Mouse (Mus musculus): ENCODE measurements around the gene Gria4. TPM values are rescaled to one million over a fixed set of nuclear protein-coding genes. Genes with fewer than 3 reads are reported as not detected.
A peak's percentile ranks its signal among the peaks of the same experiment; 100 is the strongest.
"Not testable (repeated sequence)": the region's sequence is repeated elsewhere in the genome, so short reads cannot be mapped to it uniquely, and the experiment has no call there.

The Gria4 gene
- 0.75 and 1.3 TPM in 2 replicates for polyA plus RNA-seq (2016; fragmentation: Nextera tagmentation; extraction: Ambion mirVana)

- peak; percentile 83 for DNase-seq (ENCODE audit: low spot score)
- H3K4me1 ChIP-seq, result 0 out of 2 replicates have a peak, but pooled peaks cover 8% of the 10 kb centered on the region
- peaks cover 13% of the 10 kb centered on the region; the same call in 1 of the 2 replicates for H3K27me3 ChIP-seq (ENCODE audit: low read depth, poor library complexity, severe bottlenecking)
- peak within 1 kb of the TSS; percentile 74 for H3K27ac ChIP-seq
- WGBS, result under 1% methylated on average over 46 of the region's 46 CpGs
- H3K36me3 ChIP-seq, result no peaks in the 10 kb centered on the region
- H3K9me3 ChIP-seq (replicated peaks), result no peaks in the 10 kb centered on the region
- peak within 1 kb of the TSS; percentile 68 for H3K4me3 ChIP-seq
Measured at GRCm38 (mm10) chr9:4795544-4796288, at the start of gene Gria4. Gria4 (minus strand) TSS chr9:4796234.

DNA sequence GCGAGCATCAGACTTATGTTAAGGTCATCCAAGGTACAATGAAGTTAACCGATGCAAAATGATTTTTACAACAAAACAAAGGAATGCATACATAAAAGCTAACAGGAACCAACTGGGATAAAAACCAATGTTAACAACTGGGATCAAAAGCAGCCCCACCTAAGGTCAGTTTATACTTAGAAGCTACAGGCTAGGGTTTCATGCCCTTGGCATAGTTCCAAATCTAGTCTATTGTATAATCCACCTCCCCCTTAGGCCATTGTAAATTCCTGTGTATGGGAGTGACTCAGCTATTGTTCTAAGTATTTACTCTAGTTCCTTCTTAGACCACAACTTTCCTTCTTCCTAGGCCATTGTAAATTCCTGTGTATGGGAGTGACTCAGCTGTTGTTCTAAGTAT is 14.9 kb upstream of the Gria4 start:
- not testable (repeated sequence) for H3K27me3 ChIP-seq (ENCODE audit: low read depth, poor library complexity, severe bottlenecking); H3K27ac ChIP-seq; H3K4me1 ChIP-seq; H3K4me3 ChIP-seq; H3K9me3 ChIP-seq (replicated peaks); DNase-seq (ENCODE audit: low spot score); H3K36me3 ChIP-seq
- WGBS, result 87% methylated on average over 2 of the region's 2 CpGs

GRCm38 (mm10) chr9:4803151-4803755 is 7.2 kb upstream of the Gria4 start:
- Histone ChIP-seq H3K27ac (no peak overlapping the region), H3K4me1 (no peaks in the 10 kb centered on the region), H3K36me3 (no peaks in the 10 kb centered on the region), H3K4me3 (no peak overlapping the region), H3K27me3 (ENCODE audit: low read depth, poor library complexity, severe bottlenecking) (no peaks in the 10 kb centered on the region), H3K9me3 (replicated peaks) (no peaks in the 10 kb centered on the region)
- DNase-seq (ENCODE audit: low spot score), result no peak
- WGBS, result 86% methylated on average over 7 of the region's 7 CpGs

DNA sequence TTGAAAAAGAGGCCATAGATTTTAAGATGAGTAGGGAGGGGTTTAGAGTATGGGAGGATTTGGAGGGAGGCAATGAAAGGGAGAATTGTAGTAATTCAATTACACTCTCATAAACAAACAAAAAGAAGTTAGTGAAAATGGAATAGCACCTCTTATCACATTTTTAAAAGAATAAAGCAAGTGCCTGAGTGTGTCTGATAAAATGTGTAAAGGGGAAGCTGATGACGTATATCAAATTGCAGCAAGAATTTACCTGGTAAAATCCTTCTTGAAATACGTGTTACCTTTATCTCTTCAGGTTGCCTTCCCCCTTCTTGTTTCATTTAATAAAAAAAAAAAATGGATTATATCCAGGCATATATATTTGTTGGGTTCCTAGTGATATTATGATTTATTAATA is 1.4 kb upstream of the Gria4 start:
- Histone ChIP-seq H3K4me1 (0 out of 2 replicates have a peak, but pooled peaks cover 8% of the 10 kb centered on the region), H3K27me3 (ENCODE audit: low read depth, poor library complexity, severe bottlenecking) (peaks cover 13% of the 10 kb centered on the region; the same call in 1 of the 2 replicates), H3K27ac (no peak overlapping the region), H3K9me3 (replicated peaks) (no peaks in the 10 kb centered on the region), H3K36me3 (no peaks in the 10 kb centered on the region), H3K4me3 (no peak overlapping the region)
- 95% methylated on average over 2 of the region's 2 CpGs for WGBS
- no peak for DNase-seq (ENCODE audit: low spot score)

- Histone ChIP-seq H3K4me1 (0 out of 2 replicates have a peak, but pooled peaks cover 8% of the 10 kb centered on the region), H3K36me3 (no peaks in the 10 kb centered on the region), H3K4me3 (peak overlapping the region; percentile 68), H3K27ac (peak overlapping the region; percentile 74), H3K9me3 (replicated peaks) (no peaks in the 10 kb centered on the region), H3K27me3 (ENCODE audit: low read depth, poor library complexity, severe bottlenecking) (peaks cover 13% of the 10 kb centered on the region; the same call in 1 of the 2 replicates)
- 2% methylated on average over 4 of the region's 4 CpGs for WGBS
- no peak for DNase-seq (ENCODE audit: low spot score)
Measured at GRCm38 (mm10) chr9:4796289-4796645, 233 bp upstream of the Gria4 start.

DNA sequence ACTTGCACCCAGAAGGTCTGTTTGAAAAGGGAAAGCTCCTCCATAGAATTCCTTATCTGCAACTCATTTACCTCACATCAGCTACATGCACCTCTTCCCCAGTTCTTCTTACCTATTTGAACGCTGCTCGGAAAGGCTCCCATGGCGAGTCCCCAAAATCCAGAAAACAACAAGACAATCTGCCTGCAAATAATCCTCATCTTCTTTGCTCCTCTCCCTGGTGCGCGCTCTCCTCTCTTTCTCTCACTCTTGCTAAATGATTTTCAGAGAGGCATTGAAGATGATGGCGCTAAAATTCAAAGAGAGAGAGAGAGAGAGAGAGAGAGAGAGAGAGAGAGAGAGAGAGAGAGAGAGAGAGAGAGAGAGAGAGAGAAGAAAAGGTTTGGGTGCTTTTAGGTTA is 959 bp downstream of the Gria4 start:
- Histone ChIP-seq H3K4me1 (0 out of 2 replicates have a peak, but pooled peaks cover 8% of the 10 kb centered on the region), H3K27ac (peak overlapping the region; percentile 74; the same call in 1 of the 2 replicates), H3K9me3 (replicated peaks) (no peaks in the 10 kb centered on the region), H3K36me3 (no peaks in the 10 kb centered on the region), H3K4me3 (peak overlapping the region; percentile 68), H3K27me3 (ENCODE audit: low read depth, poor library complexity, severe bottlenecking) (peaks cover 13% of the 10 kb centered on the region; the same call in 1 of the 2 replicates)
- WGBS, result under 1% methylated on average over 5 of the region's 6 CpGs
- DNase-seq (ENCODE audit: low spot score), result peak; percentile 31

GRCm38 (mm10) chr9:4794411-4794810 is 1.6 kb downstream of the Gria4 start:
- Histone ChIP-seq H3K27ac (no peak overlapping the region), H3K9me3 (replicated peaks) (no peaks in the 10 kb centered on the region), H3K4me1 (0 out of 2 replicates have a peak, but pooled peaks cover 8% of the 10 kb centered on the region), H3K4me3 (no peak overlapping the region), H3K36me3 (no peaks in the 10 kb centered on the region), H3K27me3 (ENCODE audit: low read depth, poor library complexity, severe bottlenecking) (peaks cover 13% of the 10 kb centered on the region; the same call in 1 of the 2 replicates)
- peak; percentile 29 for DNase-seq (ENCODE audit: low spot score)
- 37% methylated on average over 10 of the region's 10 CpGs for WGBS

- not testable (repeated sequence) for DNase-seq (ENCODE audit: low spot score); H3K27ac ChIP-seq; H3K4me1 ChIP-seq; H3K9me3 ChIP-seq (replicated peaks); H3K27me3 ChIP-seq (ENCODE audit: low read depth, poor library complexity, severe bottlenecking); H3K4me3 ChIP-seq; H3K36me3 ChIP-seq
Measured at GRCm38 (mm10) chr9:4749407-4749806, 46.6 kb downstream of the Gria4 start.

- H3K4me1 ChIP-seq, result no peaks in the 10 kb centered on the region
Measured at GRCm38 (mm10) chr9:4714086-4714485, 81.9 kb downstream of the Gria4 start.

DNA sequence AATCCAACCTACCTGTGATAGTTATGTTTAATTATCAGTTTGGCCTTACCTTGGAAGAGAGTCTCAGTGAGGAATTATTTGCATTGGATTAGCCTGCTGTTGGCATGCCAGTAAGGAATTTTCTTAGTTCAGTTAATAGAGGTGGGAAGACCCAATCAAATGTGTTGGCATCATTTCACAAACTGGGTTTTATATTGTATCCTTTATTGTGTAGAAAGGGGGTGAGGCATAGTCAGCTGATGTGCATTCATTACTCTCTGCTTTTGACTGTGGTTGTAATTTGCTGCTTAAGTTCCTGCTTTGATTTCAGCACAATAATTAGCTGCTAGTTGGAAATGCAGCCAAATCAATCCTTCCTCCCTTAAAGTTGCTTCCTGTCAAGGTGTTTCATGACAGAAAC is 83.7 kb downstream of the Gria4 start:
- Histone ChIP-seq H3K27ac (no peak overlapping the region), H3K36me3 (no peaks in the 10 kb centered on the region), H3K4me3 (no peak overlapping the region), H3K9me3 (replicated peaks) (no peaks in the 10 kb centered on the region), H3K4me1 (no peaks in the 10 kb centered on the region), H3K27me3 (ENCODE audit: low read depth, poor library complexity, severe bottlenecking) (no peaks in the 10 kb centered on the region)
- DNase-seq (ENCODE audit: low spot score), result no peak

More at GRCm38 (mm10) chr9:4714086-4714485, 81.9 kb downstream of the Gria4 start:
- Histone ChIP-seq H3K4me3 (no peak overlapping the region), H3K27me3 (ENCODE audit: low read depth, poor library complexity, severe bottlenecking) (no peaks in the 10 kb centered on the region), H3K27ac (no peak overlapping the region), H3K9me3 (replicated peaks) (no peaks in the 10 kb centered on the region), H3K36me3 (no peaks in the 10 kb centered on the region)
- WGBS, result 90% methylated on average over 2 of the region's 2 CpGs
- DNase-seq (ENCODE audit: low spot score), result no peak

DNA sequence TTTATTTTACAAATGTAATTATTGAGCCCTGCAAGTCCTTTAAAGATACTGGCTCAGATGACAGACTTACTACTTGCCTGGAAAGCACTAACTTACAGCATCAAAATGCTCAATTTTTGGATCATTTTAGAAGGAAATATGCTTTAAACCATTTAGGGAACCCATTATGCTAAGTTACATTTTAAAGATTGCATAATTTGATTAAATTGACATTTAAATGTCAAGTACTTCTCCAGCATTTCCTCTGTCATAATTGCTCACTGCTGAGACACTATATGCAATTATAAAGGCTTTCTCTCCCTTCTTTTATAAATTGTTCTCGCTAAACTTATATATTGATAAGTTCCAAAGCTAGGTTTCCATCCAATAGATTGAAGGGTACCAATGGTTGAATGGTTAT is 108.9 kb downstream of the Gria4 start:
- 87% methylated on average over 1 of the region's 1 CpGs for WGBS
- no peak for DNase-seq (ENCODE audit: low spot score)
- no peaks in the 10 kb centered on the region for H3K27me3 ChIP-seq (ENCODE audit: low read depth, poor library complexity, severe bottlenecking)
- no peaks in the 10 kb centered on the region for H3K4me1 ChIP-seq
- no peaks in the 10 kb centered on the region for H3K9me3 ChIP-seq (replicated peaks)
- no peak overlapping the region for H3K4me3 ChIP-seq
- no peak overlapping the region for H3K27ac ChIP-seq
- H3K36me3 ChIP-seq, result no peaks in the 10 kb centered on the region

- no peak for DNase-seq (ENCODE audit: low spot score)
- no peaks in the 10 kb centered on the region for H3K4me1 ChIP-seq
- H3K27me3 ChIP-seq (ENCODE audit: low read depth, poor library complexity, severe bottlenecking), result no peaks in the 10 kb centered on the region
- 95% methylated on average over 2 of the region's 2 CpGs for WGBS
- no peaks in the 10 kb centered on the region for H3K9me3 ChIP-seq (replicated peaks)
- H3K4me3 ChIP-seq, result no peak overlapping the region
- H3K36me3 ChIP-seq, result no peaks in the 10 kb centered on the region
- H3K27ac ChIP-seq, result no peak overlapping the region
Measured at GRCm38 (mm10) chr9:4680244-4680643, 115.8 kb downstream of the Gria4 start.

GRCm38 (mm10) chr9:4679099-4679498 is 116.9 kb downstream of the Gria4 start:
- Histone ChIP-seq H3K4me3 (no peak overlapping the region), H3K36me3 (no peaks in the 10 kb centered on the region), H3K4me1 (no peaks in the 10 kb centered on the region), H3K27ac (no peak overlapping the region), H3K27me3 (ENCODE audit: low read depth, poor library complexity, severe bottlenecking) (no peaks in the 10 kb centered on the region), H3K9me3 (replicated peaks) (no peaks in the 10 kb centered on the region)
- 100% methylated on average over 1 of the region's 1 CpGs for WGBS
- DNase-seq (ENCODE audit: low spot score), result no peak

Measured in limb, embryonic 10.5 days (tissue).